Mouse (Mus musculus) CH12.LX (cell line): Measurements from ENCODE around the gene Atrnl1. TPM values are rescaled to one million over a fixed set of nuclear protein-coding genes. Genes with fewer than 3 reads are reported as not detected.

ENCODE experiments used
- DNase-seq: peaks from one replicate; pipeline ENCODE4 v3.0.0-alpha.2; 2013; ENCODE audit errors: extremely low read depth
- H3K27ac ChIP-seq: 2 replicates; pipeline ENCODE4 v1.5.1; 2012; ENCODE audit warnings: low read depth, mild to moderate bottlenecking, control low read depth, moderate library complexity; ENCODE audit not compliant: insufficient read depth
- H3K27me3 ChIP-seq: replicated peaks from 2 replicates; pipeline ENCODE3; 2012; ENCODE audit warnings: inconsistent platforms
- H3K36me3 ChIP-seq, 2 experiments: replicated peaks in 1 of 2; 2 replicates each; pipeline versions ENCODE3 to v1.6.1; 2012; ENCODE audit warnings: inconsistent platforms in 1 of 2, low read length in 1 of 2, mild to moderate bottlenecking in 1 of 2, mixed read lengths in 1 of 2, moderate library complexity in 1 of 2; ENCODE audit not compliant: control insufficient read depth in 1 of 2, insufficient read depth in 1 of 2
- H3K4me1 ChIP-seq, 2 experiments: 2 replicates each; pipeline ENCODE4 v1.6.1; 2012; ENCODE audit warnings: inconsistent platforms in 1 of 2, moderate library complexity in 1 of 2; ENCODE audit not compliant: insufficient read depth in 2 of 2, control insufficient read depth in 1 of 2
- H3K4me2 ChIP-seq: 2 replicates; pipeline ENCODE4 v1.6.1; 2012; ENCODE audit warnings: low read depth, mild to moderate bottlenecking, control low read depth; ENCODE audit not compliant: poor library complexity, insufficient read depth, severe bottlenecking
- H3K4me3 ChIP-seq, 3 experiments: fragments of 150-350 bp in 1 of 3; sonication (generic) in 1 of 3; replicated peaks in 1 of 3; 2 replicates each; pipeline versions ENCODE3 to v1.5.1; 2011 to 2012; ENCODE audit warnings: low read depth in 2 of 3, low read length in 2 of 3, mild to moderate bottlenecking in 2 of 3, moderate library complexity in 2 of 3, control low read depth in 1 of 3, improper control_type of control experiment in 1 of 3, inconsistent platforms in 1 of 3, mixed read lengths in 1 of 3; ENCODE audit not compliant: poor library complexity in 1 of 3
- H3K79me2 ChIP-seq: replicated peaks from 2 replicates; pipeline ENCODE4 v1.6.1; 2012; ENCODE audit warnings: mild to moderate bottlenecking, moderate library complexity; ENCODE audit not compliant: control insufficient read depth, poor library complexity, insufficient read depth, severe bottlenecking; ENCODE audit errors: extremely low read depth
- H3K9ac ChIP-seq: 2 replicates; pipeline ENCODE4 v1.6.1; 2012; ENCODE audit warnings: low read depth, mild to moderate bottlenecking, control low read depth, moderate library complexity; ENCODE audit not compliant: insufficient read depth
- H3K9me3 ChIP-seq: replicated peaks from 2 replicates; pipeline ENCODE3; 2012; ENCODE audit warnings: low read length, inconsistent platforms, mixed read lengths
- CHD1 ChIP-seq: IDR thresholded peaks from 2 replicates; pipeline ENCODE4 v1.6.1; 2012; ENCODE audit warnings: low read depth, low read length, improper control_type of control experiment, inconsistent platforms
- CHD2 ChIP-seq: IDR thresholded peaks from 2 replicates; pipeline ENCODE4 v1.6.1; 2011; ENCODE audit warnings: low read length, improper control_type of control experiment
- CTCF ChIP-seq, 2 experiments: IDR thresholded peaks in 1 of 2; conservative IDR thresholded peaks in 1 of 2; 2 replicates each; pipeline ENCODE4 v1.5.1; 2011 to 2012; ENCODE audit warnings: low read depth in 2 of 2, low read length in 2 of 2, improper control_type of control experiment in 1 of 2, inconsistent platforms in 1 of 2, mild to moderate bottlenecking in 1 of 2, moderate library complexity in 1 of 2
- E2F4 ChIP-seq: IDR thresholded peaks from 2 replicates; pipeline ENCODE4 v1.6.1; 2011; ENCODE audit warnings: low read depth, low read length, improper control_type of control experiment; ENCODE audit not compliant: insufficient replicate concordance
- ELF1 ChIP-seq: IDR thresholded peaks from 2 replicates; pipeline ENCODE4 v1.6.1; 2014; ENCODE audit warnings: low read depth, mild to moderate bottlenecking, inconsistent platforms, low read length, improper control_type of control experiment
- GABPA ChIP-seq: IDR thresholded peaks from 2 replicates; pipeline ENCODE4 v1.6.1; 2012; ENCODE audit warnings: low read depth, low read length, improper control_type of control experiment, inconsistent platforms; ENCODE audit not compliant: insufficient replicate concordance
- HCFC1 ChIP-seq: IDR thresholded peaks from 2 replicates; pipeline ENCODE4 v1.6.1; 2012; ENCODE audit warnings: low read depth, mild to moderate bottlenecking, inconsistent platforms, low read length, improper control_type of control experiment
- IRF4 ChIP-seq: IDR thresholded peaks from 2 replicates; pipeline ENCODE4 v1.6.1; 2014; ENCODE audit warnings: low read depth, mild to moderate bottlenecking, inconsistent platforms, low read length, improper control_type of control experiment
- MAX ChIP-seq: IDR thresholded peaks from 2 replicates; pipeline ENCODE4 v1.6.1; 2011; ENCODE audit warnings: low read length, improper control_type of control experiment
- MAZ ChIP-seq: IDR thresholded peaks from 2 replicates; pipeline ENCODE4 v1.6.1; 2012; ENCODE audit warnings: low read depth, mild to moderate bottlenecking, inconsistent platforms, low read length, improper control_type of control experiment, moderate library complexity
- NELFE ChIP-seq: IDR thresholded peaks from 2 replicates; pipeline ENCODE4 v1.6.1; 2011; ENCODE audit warnings: low read depth, low read length, improper control_type of control experiment
- NRF1 ChIP-seq: IDR thresholded peaks from 2 replicates; pipeline ENCODE4 v1.6.1; 2014; ENCODE audit warnings: low read depth, mild to moderate bottlenecking, inconsistent platforms, low read length, improper control_type of control experiment, moderate library complexity
- PAX5 ChIP-seq: IDR thresholded peaks from 2 replicates; pipeline ENCODE4 v1.6.1; 2012; ENCODE audit warnings: low read length, inconsistent platforms, mixed read lengths
- POLR2AphosphoS2 ChIP-seq: IDR thresholded peaks from 2 replicates; pipeline ENCODE4 v1.6.1; 2011; ENCODE audit warnings: low read depth, low read length, improper control_type of control experiment
- RAD21 ChIP-seq: IDR thresholded peaks from 2 replicates; pipeline ENCODE4 v1.6.1; 2011; ENCODE audit warnings: low read depth, mild to moderate bottlenecking, low read length, improper control_type of control experiment, moderate library complexity
- RCOR1 ChIP-seq: conservative IDR thresholded peaks from 2 replicates; pipeline ENCODE4 v1.6.1; 2012; ENCODE audit warnings: low read depth, mild to moderate bottlenecking, inconsistent platforms, low read length, improper control_type of control experiment
- SMC3 ChIP-seq: IDR thresholded peaks from 2 replicates; pipeline ENCODE4 v1.6.1; 2011; ENCODE audit warnings: low read depth, low read length, improper control_type of control experiment
- UBTF ChIP-seq: IDR thresholded peaks from 2 replicates; pipeline ENCODE4 v1.6.1; 2012; ENCODE audit warnings: low read depth, mild to moderate bottlenecking, inconsistent platforms, low read length, improper control_type of control experiment, moderate library complexity
- USF1 ChIP-seq: IDR thresholded peaks from 2 replicates; pipeline ENCODE4 v1.6.1; 2014; ENCODE audit warnings: low read depth, mild to moderate bottlenecking, inconsistent platforms, low read length, improper control_type of control experiment
- USF2 ChIP-seq: conservative IDR thresholded peaks from 2 replicates; pipeline ENCODE4 v1.6.1; 2011; ENCODE audit warnings: low read depth, low read length, improper control_type of control experiment
- ZKSCAN1 ChIP-seq: IDR thresholded peaks from 2 replicates; pipeline ENCODE4 v1.6.1; 2012; ENCODE audit warnings: low read depth, inconsistent platforms, low read length, improper control_type of control experiment, borderline replicate concordance
- ZNF384 ChIP-seq: IDR thresholded peaks from 2 replicates; pipeline ENCODE4 v1.6.1; 2012; ENCODE audit warnings: low read depth, low read length, improper control_type of control experiment, inconsistent platforms
- dilution Hi-C: fragments of 300-500 bp; cut with MboI; formaldehyde crosslinking; loops from 2 replicates; pipeline ENCODE4 v1.14.3; 2020; ENCODE audit warnings: low sequenced_read_pairs; ENCODE audit not compliant: extremely low pct_unique_long_range_greater_than_20kb, extremely low pct_ligation_motif_present
- in situ Hi-C: fragments of 300-500 bp; cut with MboI; formaldehyde crosslinking; loops from 3 replicates; pipeline ENCODE4 v1.14.3; 2019; ENCODE audit warnings: low sequenced_read_pairs, low pct_ligation_motif_present, low pct_unique_long_range_greater_than_20kb, mixed read lengths
- polyA plus RNA-seq: library from polyadenylated mRNA; unstranded; fragments of >175 nt; gene quantifications from 2 replicates; pipeline ENCODE4 v1.2.1, GENCODE M21; 2012; ENCODE audit warnings: low read depth; ENCODE audit not compliant: insufficient read length
- total RNA-seq, 2 experiments: library from RNA; depleted of rRNA; stranded (reverse); fragments of 300-350 nt in 1 of 2; fragments of >200 nt in 1 of 2; gene quantifications; 2 replicates each; pipeline ENCODE4 v1.2.3; 2012 to 2014

The Atrnl1 gene
- total and polyA plus RNA-seq, 3 experiments: 1.9 TPM

GRCm38 (mm10) chr19:57876057-57876456, 265.2 kb downstream of the Atrnl1 start:
- Histone ChIP-seq H3K79me2 (no peaks in the 10 kb centered on the region), H3K27ac (no peak overlapping the region), H3K9me3 (peaks cover 2% of the 10 kb centered on the region), H3K4me1 (peaks cover 0 to 3% of the 10 kb centered on the region in 2 experiments; a peak in 1 of 4 replicates), H3K9ac (no peak overlapping the region), H3K36me3 (no peaks in the 10 kb centered on the region), H3K4me2 (no peak overlapping the region), H3K27me3 (no peaks in the 10 kb centered on the region), H3K4me3 (no peak overlapping the region)
- in situ Hi-C loops: no loop called here
- TF ChIP-seq CTCF (conservative IDR thresholded peaks at IDR 0.05 in 1 of 2, IDR thresholded peaks at IDR 0.05 in 1 of 2; ENCODE audit: low read depth in 2 of 2, low read length in 2 of 2): peak; percentile 37 to 51; a peak in 3 of 4 replicates
- peak; percentile 39 for TF ChIP-seq SMC3
- no peak for TF ChIP-seq MAZ
- TF ChIP-seq RAD21: peak; percentile 35
- no peak for TF ChIP-seq UBTF
- DNase-seq: no peak
- dilution Hi-C loops: no loop called here

DNA sequence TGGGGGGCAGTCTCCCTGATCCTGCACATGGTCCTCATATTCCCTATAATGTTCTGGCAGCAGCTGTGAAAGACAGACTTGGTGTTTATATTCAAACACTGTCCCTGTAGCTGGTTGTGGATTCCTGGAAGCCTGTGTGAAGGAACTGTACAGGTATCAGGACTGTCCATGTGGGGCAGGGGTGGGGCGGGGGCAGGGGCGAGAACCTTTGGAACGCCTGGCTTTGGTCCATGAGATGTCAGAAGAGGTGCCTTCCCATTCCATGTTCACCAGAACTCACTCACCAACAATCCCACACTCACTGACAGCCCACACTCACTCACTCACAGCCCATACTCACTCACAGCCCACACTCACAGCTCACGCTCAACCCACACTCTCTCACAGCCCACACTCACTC, 266.5 kb downstream of the Atrnl1 start:
- dilution Hi-C loops: no loop called here
- Histone ChIP-seq H3K27ac (no peak overlapping the region), H3K4me1 (peaks cover 6 to 7% of the 10 kb centered on the region in 2 experiments), H3K27me3 (no peaks in the 10 kb centered on the region), H3K4me3 (no peak overlapping the region), H3K4me2 (no peak overlapping the region), H3K79me2 (no peaks in the 10 kb centered on the region), H3K9me3 (peaks cover 2% of the 10 kb centered on the region), H3K9ac (no peak overlapping the region), H3K36me3 (no peaks in the 10 kb centered on the region)
- TF ChIP-seq IRF4 (no peak), CHD2 (no peak), ZNF384 (no peak), USF1 (no peak), SMC3 (no peak), CHD1 (no peak), GABPA (no peak), POLR2AphosphoS2 (no peak), PAX5 (no peak), ELF1 (no peak), ZKSCAN1 (no peak), RAD21 (no peak), UBTF (no peak), NRF1 (no peak), E2F4 (no peak), USF2 (no peak), NELFE (no peak), RCOR1 (no peak), HCFC1 (no peak), MAX (no peak)
- DNase-seq: no peak
- in situ Hi-C loops: no loop called here
